Mouse (Mus musculus) cortical plate, adult 2 months (tissue): ENCODE data around the gene E130309D02Rik.

Source experiments
- CTCF ChIP-seq: fragments of 200-500 bp; IDR thresholded peaks from 2 replicates; pipeline ENCODE4 v1.5.1; 2011; ENCODE audit warnings: mild to moderate bottlenecking, control low read depth, low read length; ENCODE audit not compliant: insufficient read depth; ENCODE audit errors: extremely low read depth
- POLR2A ChIP-seq: fragments of 200-500 bp; IDR thresholded peaks from 2 replicates; pipeline ENCODE4 v1.6.1; 2011; ENCODE audit warnings: mild to moderate bottlenecking, low read length, control low read depth; ENCODE audit not compliant: insufficient read depth; ENCODE audit errors: extremely low read depth

DNA sequence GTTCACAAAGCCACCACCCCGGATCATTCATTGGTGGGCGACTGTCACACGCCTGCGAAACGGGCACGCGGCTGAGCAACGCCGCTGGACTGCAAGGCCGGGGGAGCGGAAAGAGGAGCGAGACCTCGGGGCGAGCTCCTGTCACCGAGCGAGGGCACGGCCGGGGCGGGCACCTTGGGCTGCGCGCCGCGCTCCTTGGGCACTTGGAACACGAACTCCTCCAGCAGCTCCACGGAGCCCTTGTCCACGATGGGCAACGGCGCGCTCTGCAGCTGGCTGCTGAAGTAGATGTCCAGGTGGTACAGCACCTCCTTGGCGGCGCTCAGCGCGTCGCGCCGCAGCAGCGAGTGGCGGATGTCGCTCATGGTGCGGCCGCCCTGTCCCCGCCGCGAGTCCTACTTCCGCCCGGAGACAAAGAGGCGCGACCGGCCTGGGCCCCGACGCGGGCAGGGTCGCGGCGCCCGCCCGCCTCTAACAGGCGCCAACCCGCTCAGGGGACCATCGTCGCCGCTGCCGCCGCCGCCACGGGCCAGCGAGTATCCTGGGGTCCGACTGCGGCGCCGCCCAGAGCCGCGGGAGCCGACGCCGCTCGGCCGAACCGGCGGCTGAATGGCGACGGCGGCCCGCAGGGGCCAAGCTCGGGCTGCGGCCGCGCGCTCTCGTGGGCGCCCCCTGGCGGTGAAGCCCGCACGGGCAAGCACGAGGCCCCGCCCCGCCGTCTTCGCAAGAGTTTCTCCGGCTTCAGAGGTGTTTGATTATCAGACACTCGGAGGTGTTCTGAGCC lies at the start of gene E130309D02Rik:
- peak; percentile 32 for TF ChIP-seq CTCF
- TF ChIP-seq POLR2A, result no peak
